Mouse (Mus musculus) thymus, adult 2 months (tissue): ENCODE measurements around the gene Itgb2l. TPM values are rescaled to one million over a fixed set of nuclear protein-coding genes. Genes with fewer than 3 reads are reported as not detected.

Source experiments
- DNase-seq: peaks from one replicate; pipeline ENCODE4 v3.0.0; 2021
- H3K27ac ChIP-seq: fragments of 200-500 bp; 2 replicates; pipeline ENCODE4 v1.5.1; 2012; ENCODE audit warnings: low read length, control low read depth; ENCODE audit not compliant: control insufficient read depth, insufficient read depth
- H3K27me3 ChIP-seq: fragments of 200-500 bp; 2 replicates; pipeline ENCODE4 v1.6.1; 2012; ENCODE audit warnings: mild to moderate bottlenecking, low read length, moderate library complexity, mixed read lengths; ENCODE audit not compliant: control insufficient read depth, insufficient read depth
- H3K36me3 ChIP-seq: fragments of 200-500 bp; 2 replicates; pipeline ENCODE4 v1.6.1; 2012; ENCODE audit warnings: mild to moderate bottlenecking, low read length, moderate library complexity; ENCODE audit not compliant: control insufficient read depth, insufficient read depth
- H3K4me1 ChIP-seq: fragments of 200-500 bp; replicated peaks from 2 replicates; pipeline ENCODE4 v1.6.1; 2012; ENCODE audit warnings: low read length; ENCODE audit not compliant: control insufficient read depth, insufficient read depth
- H3K4me3 ChIP-seq: fragments of 200-500 bp; 2 replicates; pipeline ENCODE4 v1.5.1; 2012; ENCODE audit warnings: mild to moderate bottlenecking, low read length, control low read depth, moderate library complexity; ENCODE audit not compliant: control insufficient read depth, insufficient read depth
- CTCF ChIP-seq: fragments of 200-500 bp; IDR thresholded peaks from 2 replicates; pipeline ENCODE4 v1.5.1; 2012; ENCODE audit warnings: mild to moderate bottlenecking, control low read depth, low read length, moderate library complexity, borderline replicate concordance; ENCODE audit not compliant: control insufficient read depth, poor library complexity, insufficient read depth; ENCODE audit errors: extremely low read depth
- POLR2A ChIP-seq: fragments of 200-500 bp; IDR thresholded peaks from 2 replicates; pipeline ENCODE4 v1.6.1; 2012; ENCODE audit warnings: mild to moderate bottlenecking, low read length, control low read depth, moderate library complexity; ENCODE audit not compliant: control insufficient read depth, poor library complexity, insufficient read depth; ENCODE audit errors: extremely low read depth
- WGBS: fragments of 180-500 bp; shearing (Covaris S2); methylation state at CpG from one replicate; pipeline ENCODE4 v1.1.7; 2018; 5-methylcytosine and 5-hydroxymethylcytosine counted together
- polyA plus RNA-seq: library from polyadenylated mRNA; depleted of rRNA; stranded (reverse); fragments of >200 nt; gene quantifications from 2 replicates; pipeline ENCODE4 v1.2.3, GENCODE M21; 2012

The Itgb2l gene
- polyA plus RNA-seq, 1 experiment: 0.53 TPM

DNA sequence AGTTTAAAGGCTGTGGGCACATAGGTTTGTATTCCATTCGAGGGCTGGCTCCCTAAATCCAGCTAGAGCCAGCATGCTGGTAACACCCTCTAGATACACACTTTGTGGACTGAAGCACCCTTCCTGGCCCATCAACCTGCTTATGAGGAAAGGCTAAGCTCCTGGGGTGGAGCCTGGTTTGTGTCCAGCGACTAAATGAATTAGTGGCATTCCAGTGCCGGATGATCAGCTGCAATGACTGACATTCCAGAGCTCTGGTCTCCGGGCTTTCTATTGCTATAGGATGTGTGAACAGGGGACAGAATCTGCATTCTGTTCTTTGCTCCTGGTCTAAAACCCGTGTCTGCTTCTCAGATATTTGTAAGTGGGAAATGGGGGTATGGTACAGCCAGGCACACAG lies 28.9 kb upstream of the Itgb2l start:
- Histone ChIP-seq H3K4me3 (no peak overlapping the region), H3K4me1 (no peaks in the 10 kb centered on the region), H3K27ac (no peak overlapping the region), H3K36me3 (no peaks in the 10 kb centered on the region), H3K27me3 (no peaks in the 10 kb centered on the region; the same call in 1 of the 2 replicates)
- DNase-seq: no peak
- TF ChIP-seq CTCF (no peak), POLR2A (no peak)
- WGBS: 70% methylated on average over 5 of the region's 5 CpGs

DNA sequence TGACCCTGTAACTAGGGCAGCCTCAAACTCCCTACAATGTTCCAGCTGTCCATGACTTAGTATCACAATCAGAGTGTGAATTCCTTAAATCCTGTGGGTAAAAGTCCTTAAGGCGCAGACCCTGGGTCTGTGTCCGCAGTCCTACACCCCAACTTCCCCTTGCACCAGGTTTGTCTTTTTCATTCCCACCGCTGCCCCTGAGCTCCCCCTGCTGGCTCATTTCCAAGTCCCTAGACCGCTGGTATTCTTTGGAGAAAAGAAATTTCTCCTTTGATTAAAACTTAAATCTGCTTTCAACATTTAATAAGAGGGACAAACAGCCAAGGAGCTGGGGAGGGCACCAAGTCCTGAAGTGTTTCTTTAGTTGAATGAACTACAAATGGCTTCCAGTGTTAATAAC lies 26.2 kb upstream of the Itgb2l start:
- H3K4me1 ChIP-seq: no peaks in the 10 kb centered on the region
- peak; percentile 42 for DNase-seq
- TF ChIP-seq CTCF (0 out of 2 replicates have a peak, but pooled peaks have one; percentile 18), POLR2A (no peak)
- H3K27ac ChIP-seq: no peak overlapping the region
- H3K36me3 ChIP-seq: no peaks in the 10 kb centered on the region
- WGBS: 8% methylated on average over 4 of the region's 4 CpGs
- no peak overlapping the region for H3K4me3 ChIP-seq
- no peaks in the 10 kb centered on the region; the same call in 1 of the 2 replicates for H3K27me3 ChIP-seq

DNA sequence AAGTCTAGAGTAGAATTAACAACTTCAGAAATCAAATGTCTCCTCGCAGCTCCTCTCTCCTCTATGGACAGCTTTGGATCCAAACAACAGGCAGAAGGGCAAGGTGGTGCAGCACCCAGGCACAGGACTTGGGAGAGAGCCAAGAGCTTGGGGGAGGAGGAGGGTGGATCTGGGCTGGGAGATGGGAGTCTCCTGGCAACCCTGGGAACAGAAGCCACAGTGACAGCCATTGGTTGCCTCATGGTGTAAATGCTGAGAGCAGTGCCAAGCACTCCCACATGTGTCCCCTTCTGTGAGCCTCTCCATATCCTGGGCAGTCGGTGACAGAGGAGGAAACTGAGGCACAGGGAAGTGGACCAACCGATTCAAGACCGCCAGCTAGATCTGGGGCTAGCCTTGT lies 25.3 kb upstream of the Itgb2l start:
- 85% methylated on average over 4 of the region's 4 CpGs for WGBS
- H3K4me3 ChIP-seq: no peak overlapping the region
- H3K27me3 ChIP-seq: no peaks in the 10 kb centered on the region; the same call in 1 of the 2 replicates
- no peaks in the 10 kb centered on the region for H3K36me3 ChIP-seq
- H3K27ac ChIP-seq: no peak overlapping the region
- no peaks in the 10 kb centered on the region for H3K4me1 ChIP-seq
- no peak for TF ChIP-seq CTCF
- no peak for TF ChIP-seq POLR2A
- no peak for DNase-seq

DNA sequence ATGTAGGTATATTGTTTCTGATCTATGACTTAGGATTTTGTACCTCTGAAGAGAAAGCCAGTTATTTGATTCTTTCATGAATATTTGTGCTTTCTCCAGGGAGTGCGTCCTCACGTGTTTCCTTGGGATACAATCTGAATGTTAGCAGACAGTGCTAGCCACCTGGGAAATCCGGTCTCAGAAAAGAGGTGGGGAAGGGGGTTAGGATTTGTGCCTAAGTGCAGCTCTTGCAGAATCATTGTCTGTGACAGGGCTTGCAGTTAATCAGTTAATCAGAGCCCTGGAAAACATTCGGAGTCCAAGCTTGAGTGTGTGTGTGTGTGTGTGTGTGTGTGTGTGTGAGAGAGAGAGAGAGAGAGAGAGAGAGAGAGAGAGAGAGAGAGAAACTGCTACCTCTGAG lies 24.6 kb upstream of the Itgb2l start:
- Histone ChIP-seq H3K36me3 (no peaks in the 10 kb centered on the region), H3K27ac (no peak overlapping the region), H3K27me3 (no peaks in the 10 kb centered on the region; the same call in 1 of the 2 replicates), H3K4me3 (no peak overlapping the region), H3K4me1 (no peaks in the 10 kb centered on the region)
- TF ChIP-seq POLR2A (no peak), CTCF (no peak)
- no peak for DNase-seq
- 78% methylated on average over 4 of the region's 4 CpGs for WGBS

DNA sequence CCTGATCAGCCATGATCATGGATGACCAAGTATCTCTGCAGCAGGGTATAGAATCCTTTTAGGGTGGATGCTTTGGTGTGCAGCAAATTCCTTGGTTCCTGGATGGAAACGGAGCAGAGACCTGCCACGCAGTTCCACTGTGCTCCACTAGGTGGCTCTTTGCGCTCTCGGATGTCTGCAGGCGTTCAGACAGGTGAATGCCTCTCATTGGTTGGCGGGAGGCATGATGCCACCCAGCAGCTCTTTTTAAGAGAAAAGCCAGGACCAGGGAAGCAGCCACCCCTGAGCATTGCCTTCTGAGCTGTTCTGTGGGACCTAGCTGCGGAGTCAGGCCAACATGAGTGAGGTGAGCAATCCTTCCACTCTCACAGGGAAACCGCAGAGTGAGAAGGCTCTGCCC lies 24.0 kb upstream of the Itgb2l start, which contains the start of gene Pcp4:
Gene Pcp4, plus strand, starts transcription at position 162 of the 400 bp plus-strand sequence.
- Histone ChIP-seq H3K4me3 (no peak within 1 kb of the TSS), H3K27ac (no peak within 1 kb of the TSS), H3K4me1 (no peaks in the 10 kb centered on the region), H3K27me3 (no peaks in the 10 kb centered on the region; the same call in 1 of the 2 replicates), H3K36me3 (no peaks in the 10 kb centered on the region)
- TF ChIP-seq CTCF (peak; percentile 83), POLR2A (no peak)
- WGBS: 18% methylated on average over 8 of the region's 8 CpGs
- peak; percentile 62 for DNase-seq

DNA sequence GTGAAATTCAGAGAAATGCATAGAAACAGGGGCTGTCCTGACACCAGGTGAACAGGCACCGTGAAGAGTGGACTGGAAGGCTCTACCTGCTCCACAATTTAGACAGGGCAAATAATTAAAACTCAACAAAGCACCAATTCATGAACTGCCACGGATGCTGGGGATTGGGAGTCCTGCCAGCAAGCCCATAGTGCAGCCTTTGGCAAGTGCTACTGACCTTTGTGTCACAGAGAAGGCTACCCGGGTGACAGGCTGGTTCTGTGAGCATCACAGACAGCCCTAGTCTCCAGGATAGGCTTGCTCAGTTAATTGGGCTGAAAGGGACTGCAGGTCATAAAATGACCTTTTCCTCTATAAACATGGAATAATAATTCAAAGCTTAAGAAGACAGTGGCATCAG lies 17.4 kb upstream of the Itgb2l start:
- WGBS: 73% methylated on average over 3 of the region's 3 CpGs
- no peak for DNase-seq
- Histone ChIP-seq H3K4me1 (no peaks in the 10 kb centered on the region), H3K27ac (no peak overlapping the region), H3K36me3 (no peaks in the 10 kb centered on the region), H3K4me3 (no peak overlapping the region), H3K27me3 (no peaks in the 10 kb centered on the region)
- TF ChIP-seq POLR2A (no peak), CTCF (no peak)

DNA sequence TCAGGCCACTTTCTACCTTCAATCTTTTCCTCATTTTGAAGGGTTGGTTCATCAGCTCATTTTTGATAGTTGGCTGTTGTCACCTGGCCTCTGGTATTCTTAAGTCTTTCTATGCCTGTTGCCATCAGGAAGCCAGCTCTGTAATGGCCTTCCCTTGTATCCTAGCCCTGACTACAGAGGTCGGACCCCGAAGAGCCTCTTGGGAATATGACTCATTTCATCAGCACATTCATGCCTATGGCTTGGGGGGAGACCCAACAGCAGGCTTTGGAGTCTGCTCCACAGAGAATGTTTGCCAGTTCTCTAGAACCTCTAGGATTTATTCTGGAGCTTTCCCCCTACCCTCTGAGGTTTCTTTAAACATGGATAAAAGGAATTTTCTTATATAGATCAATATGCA lies 15.9 kb upstream of the Itgb2l start:
- TF ChIP-seq CTCF (no peak), POLR2A (no peak)
- Histone ChIP-seq H3K27ac (no peak overlapping the region), H3K27me3 (no peaks in the 10 kb centered on the region), H3K4me3 (no peak overlapping the region), H3K4me1 (no peaks in the 10 kb centered on the region), H3K36me3 (no peaks in the 10 kb centered on the region)
- 87% methylated on average over 2 of the region's 2 CpGs for WGBS
- no peak for DNase-seq
